Mouse (Mus musculus) E14TG2a.4 (cell line): ENCODE measurements at regions not wholly inside any gene's neighbourhood (a gene's known extent, or its start where the extent isn't known, plus 50 kb on each side); places are given as distances from the start of the nearest gene placed in this dataset.

Source experiments
- CTCF ChIP-seq: conservative IDR thresholded peaks from 2 replicates; pipeline ENCODE4 v1.5.1; 2014; ENCODE audit warnings: low read length
- NANOG ChIP-seq: IDR thresholded peaks from 2 replicates; pipeline ENCODE4 v1.6.1; 2014; ENCODE audit warnings: borderline replicate concordance, low read length, mixed read lengths

GRCm38 (mm10) chr5:118424764-118425568, 135.5 kb upstream of the Med13l start:
- TF ChIP-seq CTCF: no peak
- TF ChIP-seq NANOG: no peak
